Mouse (Mus musculus) bone marrow macrophage, adult 2 months (primary cell): ENCODE results near the gene Gm45213.

Experiments used
- CTCF ChIP-seq: IDR thresholded peaks from 2 replicates; pipeline ENCODE4 v1.5.1; 2012; ENCODE audit warnings: low read depth, mild to moderate bottlenecking, low read length, moderate library complexity
- POLR2A ChIP-seq: IDR thresholded peaks from 2 replicates; pipeline ENCODE4 v1.6.1; 2012; ENCODE audit warnings: mild to moderate bottlenecking, low read depth, low read length, borderline replicate concordance

GRCm38 (mm10) chr7:66094141-66094540 is 50.7 kb downstream of the Gm45213 start:
- no peak for TF ChIP-seq CTCF
- no peak for TF ChIP-seq POLR2A
